Mouse (Mus musculus): ENCODE measurements around the gene Olfr651. TPM values are rescaled to one million over a fixed set of nuclear protein-coding genes. Genes with fewer than 3 reads are reported as not detected.
A peak's percentile ranks its signal among the peaks of the same experiment; 100 is the strongest.
"Not testable (repeated sequence)": the region's sequence is repeated elsewhere in the genome, so short reads cannot be mapped to it uniquely, and the experiment has no call there.

The Olfr651 gene
- not detected in 2 replicates for total RNA-seq (2017)

DNA sequence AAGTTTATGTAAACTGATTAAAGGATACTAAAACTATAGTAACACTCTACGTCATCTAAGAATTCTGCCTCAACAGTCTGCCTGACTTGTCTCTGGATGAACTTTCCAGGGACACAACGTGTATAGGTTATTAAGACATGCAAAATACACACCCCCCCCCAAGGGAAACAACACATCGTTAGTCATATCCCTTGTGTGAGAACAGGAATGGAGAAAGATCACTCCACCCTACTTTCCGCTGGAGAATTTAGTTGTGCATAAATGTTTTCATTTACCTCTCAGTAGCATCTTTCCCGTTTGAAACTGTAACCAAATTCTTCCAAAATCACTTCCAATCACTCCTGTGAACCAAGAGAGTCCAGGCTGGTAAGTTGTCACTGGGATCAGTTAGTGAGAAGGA, at the start of gene Olfr651:
Gene Olfr651 (plus strand): TSS at position 301 of the 400 bp plus-strand sequence.
- no peak for ATAC-seq (ENCODE audit: extremely low read depth, insufficient number of reproducible peaks, low FRiP score, poor library complexity, severe bottlenecking)

DNA sequence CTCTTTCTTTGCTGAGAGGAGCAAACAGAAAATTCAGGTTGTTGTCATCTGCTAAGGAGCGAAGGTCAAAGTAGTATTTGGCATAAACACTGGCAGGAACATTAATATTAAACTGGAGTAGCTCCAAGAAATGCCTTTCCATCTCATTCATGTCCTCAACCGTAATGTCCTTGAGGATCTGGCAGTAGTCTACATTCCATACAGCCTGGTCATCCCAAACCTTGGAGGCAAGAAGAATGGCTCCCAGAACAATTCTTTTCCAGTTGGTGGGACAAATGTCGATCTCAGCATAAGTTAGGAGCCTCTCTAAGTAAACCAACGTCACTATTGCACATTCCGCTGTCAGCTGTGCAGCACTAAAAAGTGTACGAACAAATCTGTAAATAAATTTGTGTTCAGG, 48.7 kb upstream of the Olfr651 start:
- ATAC-seq (ENCODE audit: extremely low read depth, insufficient number of reproducible peaks, low FRiP score, poor library complexity, severe bottlenecking) = not testable (repeated sequence)

DNA sequence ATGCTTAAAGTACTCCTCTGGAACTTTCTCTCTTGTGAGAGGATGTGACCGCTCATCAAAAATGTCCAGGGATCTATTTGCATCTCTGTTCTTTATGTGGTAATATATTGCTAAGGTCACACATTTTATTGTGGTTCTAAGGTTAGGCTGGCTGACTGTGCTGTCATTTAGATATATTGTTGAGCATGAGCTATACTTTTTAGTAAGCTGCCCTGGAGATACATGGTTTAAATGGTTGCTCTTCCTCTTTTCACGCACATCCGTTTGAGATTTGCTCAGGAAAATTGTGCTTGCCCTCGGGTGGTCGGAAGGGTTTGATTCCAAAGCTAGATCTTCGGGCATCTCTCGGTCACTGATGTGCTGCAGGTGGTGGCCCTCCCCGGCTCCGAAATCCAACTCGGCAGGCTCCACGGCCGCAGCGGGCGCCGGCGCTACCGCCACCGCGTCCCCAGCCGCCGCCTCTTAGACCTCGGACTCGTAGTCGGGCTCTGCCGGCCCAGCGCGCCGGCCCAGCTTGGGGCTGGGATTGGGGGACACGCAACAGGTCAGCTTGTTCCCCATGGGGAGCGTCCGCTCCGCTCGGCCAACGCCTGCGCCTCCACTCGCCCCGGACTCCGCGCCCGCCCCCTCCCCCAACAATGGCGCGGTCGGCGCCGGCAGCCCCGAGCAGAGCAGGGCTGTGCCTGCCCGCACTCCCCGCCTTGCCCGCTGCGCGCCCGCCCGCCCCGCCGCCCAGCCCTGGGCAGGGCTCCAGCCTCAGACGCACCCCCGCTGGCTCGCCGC, 48.2 kb upstream of the Olfr651 start:
- no peak for ATAC-seq (ENCODE audit: extremely low read depth, insufficient number of reproducible peaks, low FRiP score, poor library complexity, severe bottlenecking)

DNA sequence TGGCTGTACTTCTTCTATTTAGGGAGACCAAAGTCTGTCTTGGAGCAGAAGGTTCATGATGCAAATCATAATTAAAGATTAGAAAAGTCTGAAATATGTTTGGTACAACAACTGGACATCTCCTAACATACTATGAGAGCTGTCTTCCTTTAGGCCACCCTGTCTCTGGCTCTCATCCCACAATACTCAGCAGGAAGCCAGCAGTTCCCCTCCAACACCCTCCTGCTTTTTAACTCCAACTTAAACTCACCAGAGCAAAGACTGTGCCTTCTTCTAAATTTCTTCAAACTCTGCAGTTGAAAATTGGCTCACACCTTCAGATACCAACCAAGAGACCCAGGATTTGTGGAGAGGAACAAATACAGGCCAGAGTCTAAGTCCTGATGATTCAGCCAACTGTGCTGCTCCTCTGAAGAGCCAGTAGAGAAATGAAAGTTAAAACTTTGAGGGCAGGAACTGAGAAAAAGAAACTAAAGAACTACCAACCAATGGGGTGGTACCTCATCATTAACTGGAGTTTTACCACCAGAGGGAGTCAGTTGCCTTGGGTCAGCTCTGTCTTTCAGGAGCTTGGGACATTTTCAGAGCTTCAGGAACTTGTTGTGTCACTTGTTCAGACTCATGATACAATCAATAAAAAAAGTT, 42.4 kb upstream of the Olfr651 start, which contains the start of gene Trim30d:
Gene Trim30d (minus strand): TSS at position 429 of the 645 bp plus-strand sequence.
- peak; percentile 100 for ATAC-seq (ENCODE audit: extremely low read depth, insufficient number of reproducible peaks, low FRiP score, poor library complexity, severe bottlenecking)

DNA sequence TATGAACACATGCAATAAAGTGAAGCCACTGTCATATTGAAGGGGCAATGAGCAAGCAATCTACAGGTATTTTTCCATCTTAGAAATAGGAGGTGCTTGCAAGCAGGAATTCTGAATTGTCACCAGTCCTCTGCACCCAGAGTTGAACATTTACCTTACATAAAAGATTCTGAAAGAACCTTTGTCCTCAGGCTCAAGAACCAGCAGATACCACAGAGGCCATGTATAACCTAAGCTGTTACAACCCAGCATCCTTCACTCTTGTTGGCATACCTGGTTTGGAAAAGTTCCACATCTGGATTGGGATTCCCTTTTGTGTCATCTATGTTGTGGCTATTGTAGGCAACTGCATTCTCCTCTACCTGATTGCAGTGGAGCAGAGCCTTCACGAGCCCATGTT, 2.8 kb downstream of the Olfr651 start:
- no peak for ATAC-seq (ENCODE audit: extremely low read depth, insufficient number of reproducible peaks, low FRiP score, poor library complexity, severe bottlenecking)

DNA sequence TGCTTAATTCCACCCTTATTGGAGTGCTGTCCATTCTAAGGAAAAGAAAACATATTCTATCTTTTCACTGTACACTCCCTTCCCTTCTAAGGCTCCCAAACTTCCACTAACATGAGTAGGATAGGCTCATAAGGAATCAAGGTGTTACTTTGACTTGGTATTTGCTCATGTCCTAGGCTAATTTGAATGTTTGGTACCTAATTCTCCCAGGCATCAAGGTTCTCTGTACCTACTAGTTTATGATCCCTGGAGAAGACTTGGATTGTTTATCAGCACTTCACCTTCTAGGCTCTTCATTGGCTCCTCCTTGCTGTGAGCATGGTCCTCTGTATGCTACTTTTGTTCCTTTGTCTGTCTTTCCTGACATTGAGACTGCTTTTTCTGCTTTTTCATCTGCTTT, 10.7 kb downstream of the Olfr651 start, which contains the start of gene Olfr652:
Gene Olfr652 (plus strand): TSS at position 301 of the 400 bp plus-strand sequence.
- ATAC-seq (ENCODE audit: extremely low read depth, insufficient number of reproducible peaks, low FRiP score, poor library complexity, severe bottlenecking) = no peak

DNA sequence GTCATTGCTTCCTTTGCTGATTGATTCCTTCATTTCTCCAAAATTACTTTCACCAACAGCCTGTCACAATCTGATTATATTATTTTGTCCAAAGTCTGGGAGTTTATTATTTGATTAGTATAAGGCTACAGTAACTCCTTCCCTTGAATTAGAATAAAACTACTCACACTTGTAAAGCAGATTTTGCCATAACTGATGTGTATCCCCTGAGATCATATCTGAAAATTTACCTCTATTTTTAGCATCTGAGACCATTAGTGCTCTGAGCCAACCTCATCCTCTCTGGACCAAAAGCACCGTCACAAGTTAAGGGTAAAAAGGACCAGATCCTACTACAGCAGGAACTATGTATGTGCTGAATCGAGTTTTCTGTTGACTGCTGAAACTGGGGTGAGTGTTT, 27.1 kb downstream of the Olfr651 start, which contains the start of gene Olfr653:
Gene Olfr653 (plus strand): TSS at position 301 of the 400 bp plus-strand sequence.
- 0 out of 2 replicates have a peak, but pooled peaks have one; percentile 9 for ATAC-seq (ENCODE audit: extremely low read depth, insufficient number of reproducible peaks, low FRiP score, poor library complexity, severe bottlenecking)

DNA sequence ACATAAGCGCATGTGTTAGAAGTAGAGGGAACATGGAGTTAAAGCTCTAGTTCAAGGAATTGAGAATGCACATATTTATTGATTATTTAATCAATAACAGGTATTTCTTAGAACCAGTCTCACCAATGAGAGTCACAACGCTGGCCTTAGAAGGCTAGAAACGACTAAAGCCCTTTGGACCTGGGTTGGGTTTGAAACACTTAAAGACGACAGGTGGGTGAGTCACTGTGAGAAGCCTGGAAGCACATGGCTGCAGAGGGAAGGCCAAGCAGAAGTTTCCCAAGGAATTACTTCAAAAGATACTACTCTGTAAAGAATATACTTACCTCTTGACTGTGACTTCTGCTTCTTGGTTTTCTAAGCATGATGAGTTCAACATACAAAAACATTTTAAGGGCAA, 30.9 kb downstream of the Olfr651 start:
- ATAC-seq (ENCODE audit: extremely low read depth, insufficient number of reproducible peaks, low FRiP score, poor library complexity, severe bottlenecking) = no peak

DNA sequence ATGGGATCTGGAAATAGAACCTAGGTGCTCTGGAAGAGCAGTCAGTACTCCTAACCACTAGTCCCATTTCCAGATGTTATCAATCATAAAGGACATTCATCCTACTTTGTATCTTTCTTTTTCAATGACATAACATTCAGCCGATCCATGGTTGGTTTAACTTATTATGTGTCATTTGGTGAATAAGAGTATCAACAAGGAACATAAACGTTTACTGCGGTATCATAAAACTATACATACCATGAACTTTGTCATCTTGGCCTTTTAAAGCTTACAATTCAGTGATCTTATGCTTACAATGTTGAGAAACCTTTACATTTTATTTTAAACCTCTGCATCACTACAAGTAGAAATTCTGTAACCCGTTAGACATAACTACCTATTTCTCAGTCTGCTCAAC, 31.5 kb downstream of the Olfr651 start:
- no peak for ATAC-seq (ENCODE audit: extremely low read depth, insufficient number of reproducible peaks, low FRiP score, poor library complexity, severe bottlenecking)

DNA sequence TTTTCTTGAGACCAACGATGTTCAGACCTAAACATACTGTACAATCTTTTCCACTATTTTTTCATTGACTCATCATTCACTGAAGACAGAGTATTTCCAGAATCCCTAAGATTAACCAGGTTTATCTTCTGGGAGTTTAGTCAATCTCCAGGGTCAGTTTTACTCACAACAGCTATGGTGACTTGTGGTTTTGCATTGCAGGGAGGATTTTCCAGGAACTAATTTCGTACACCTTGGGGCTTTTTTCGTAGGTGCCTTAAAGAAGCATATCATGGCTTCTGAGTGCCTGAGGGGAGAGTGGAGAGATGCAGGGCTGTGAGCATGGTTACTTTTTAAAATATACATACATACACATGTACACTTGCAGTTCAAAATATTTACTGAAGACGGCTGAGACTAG, 36.8 kb downstream of the Olfr651 start, which contains the start of gene Olfr654:
Gene Olfr654 (plus strand): TSS at position 301 of the 400 bp plus-strand sequence.
- ATAC-seq (ENCODE audit: extremely low read depth, insufficient number of reproducible peaks, low FRiP score, poor library complexity, severe bottlenecking) = no peak

DNA sequence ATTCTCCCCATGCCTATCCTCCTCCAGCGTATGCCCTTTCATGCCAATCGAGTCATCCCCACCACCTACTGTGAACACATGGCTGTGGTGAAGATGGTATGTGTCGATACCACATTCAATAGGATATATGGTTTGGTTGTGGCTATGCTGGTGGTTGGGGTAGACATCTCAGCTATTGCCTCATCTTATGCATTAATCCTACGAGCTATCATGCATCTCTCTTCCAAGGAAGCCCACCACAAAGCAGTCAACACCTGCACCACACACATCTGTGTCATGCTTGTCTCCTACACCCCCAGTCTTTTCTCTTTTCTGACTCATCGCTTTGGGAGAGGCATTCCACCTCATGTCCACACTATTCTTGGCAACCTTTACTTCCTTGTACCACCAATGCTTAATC, 38.3 kb downstream of the Olfr651 start:
- no peak for ATAC-seq (ENCODE audit: extremely low read depth, insufficient number of reproducible peaks, low FRiP score, poor library complexity, severe bottlenecking)

DNA sequence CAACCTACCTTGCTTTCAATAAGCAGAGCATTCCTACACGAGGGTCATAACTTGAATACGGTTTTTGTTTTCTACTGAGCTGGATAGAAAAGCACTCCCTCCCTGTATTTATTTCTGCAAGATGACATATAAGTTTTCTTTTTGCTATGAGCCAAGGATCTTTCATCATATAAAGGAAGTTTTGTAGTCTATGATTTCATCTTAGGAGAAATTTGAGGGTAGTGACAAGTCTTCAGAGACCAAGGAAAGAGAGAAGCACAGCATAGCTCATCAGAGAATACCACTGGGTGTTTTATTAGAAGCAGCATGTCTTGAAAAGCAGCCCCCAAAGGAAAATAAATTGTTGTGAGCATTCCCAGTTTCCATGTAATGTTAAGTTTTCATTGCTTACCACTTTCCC, 51.7 kb downstream of the Olfr651 start, which contains the start of gene Olfr655:
Gene Olfr655 (minus strand): TSS at position 101 of the 400 bp plus-strand sequence.
- ATAC-seq (ENCODE audit: extremely low read depth, insufficient number of reproducible peaks, low FRiP score, poor library complexity, severe bottlenecking) = no peak

DNA sequence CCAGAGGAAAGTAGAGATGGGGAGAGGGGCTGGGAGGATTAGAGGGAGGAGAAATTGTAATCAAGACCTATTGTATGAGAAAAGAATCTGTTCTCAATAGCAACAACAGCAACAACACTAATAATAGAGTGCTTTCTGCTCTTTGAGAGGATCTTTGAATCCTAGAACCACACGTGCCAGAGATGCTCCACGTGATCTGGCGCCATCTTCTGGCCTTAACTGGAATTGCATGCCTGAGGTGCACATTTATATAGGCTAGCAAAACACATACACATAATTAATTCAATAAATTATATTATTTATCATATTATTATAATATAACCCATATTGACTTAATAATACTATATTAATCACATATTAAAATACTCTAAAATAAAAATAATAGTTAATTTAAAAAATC, 53.2 kb downstream of the Olfr651 start:
- peak; percentile 100 for ATAC-seq (ENCODE audit: extremely low read depth, insufficient number of reproducible peaks, low FRiP score, poor library complexity, severe bottlenecking)

Other genes with a start within 250 kb of the Olfr651 start
- 518 and 540 TPM in 2 replicates for gene Trim12a, start 234.7 kb upstream of the Olfr651 start, total RNA-seq (2017)
- 6.8 and 7.2 TPM in 2 replicates for gene Trim34b, start 220.7 kb upstream of the Olfr651 start, total RNA-seq (2017)
- 185 and 205 TPM in 2 replicates for gene Trim12c, start 196.8 kb upstream of the Olfr651 start, total RNA-seq (2017)
- gene Trim30b, start 180.2 kb upstream of the Olfr651 start, total RNA-seq (2017) = 380 and 405 TPM in 2 replicates
- gene Trim30c, start 149.3 kb upstream of the Olfr651 start, total RNA-seq (2017) = 6.6 and 7.2 TPM in 2 replicates
- 208 and 211 TPM in 2 replicates for gene Trim30a, start 84.9 kb upstream of the Olfr651 start, total RNA-seq (2017)
- 192 and 193 TPM in 2 replicates for gene Trim30d, start 42.3 kb upstream of the Olfr651 start, total RNA-seq (2017)
- gene Olfr652, start 10.8 kb downstream of the Olfr651 start, total RNA-seq (2017) = not detected in 2 replicates
- not detected in 2 replicates for gene Olfr653, start 27.2 kb downstream of the Olfr651 start, total RNA-seq (2017)
- gene Olfr654, start 36.9 kb downstream of the Olfr651 start, total RNA-seq (2017) = not detected in 2 replicates
- gene Olfr655, start 51.6 kb downstream of the Olfr651 start, total RNA-seq (2017) = not detected in 2 replicates
- not detected in 2 replicates for gene Olfr656, start 63.8 kb downstream of the Olfr651 start, total RNA-seq (2017)
- gene Olfr657, start 74.7 kb downstream of the Olfr651 start, total RNA-seq (2017) = not detected in 2 replicates
- 0.47 TPM in 1 of 2 replicates, not detected in the other for gene Olfr658, start 97.2 kb downstream of the Olfr651 start, total RNA-seq (2017)
- gene Olfr659, start 116.6 kb downstream of the Olfr651 start, total RNA-seq (2017) = not detected in 2 replicates
- not detected in 2 replicates for gene Olfr661, start 136.4 kb downstream of the Olfr651 start, total RNA-seq (2017)
- gene Usp17le, start 227.3 kb downstream of the Olfr651 start, total RNA-seq (2017) = not detected in 2 replicates